Mouse (Mus musculus) brain, embryonic 14.5 days (tissue): ENCODE data around the gene Shank1.

Experiments
- CTCF ChIP-seq: fragments of 200-500 bp; IDR thresholded peaks from 2 replicates; pipeline ENCODE4 v1.5.1; 2012; ENCODE audit warnings: inconsistent platforms, mild to moderate bottlenecking, moderate library complexity, borderline replicate concordance; ENCODE audit not compliant: insufficient read depth, insufficient read length; ENCODE audit errors: extremely low read depth
- POLR2A ChIP-seq: fragments of 200-500 bp; IDR thresholded peaks from 2 replicates; pipeline ENCODE4 v1.6.1; 2012; ENCODE audit warnings: mild to moderate bottlenecking, inconsistent platforms, borderline replicate concordance; ENCODE audit not compliant: poor library complexity, insufficient read depth, insufficient read length, severe bottlenecking; ENCODE audit errors: extremely low read depth

DNA sequence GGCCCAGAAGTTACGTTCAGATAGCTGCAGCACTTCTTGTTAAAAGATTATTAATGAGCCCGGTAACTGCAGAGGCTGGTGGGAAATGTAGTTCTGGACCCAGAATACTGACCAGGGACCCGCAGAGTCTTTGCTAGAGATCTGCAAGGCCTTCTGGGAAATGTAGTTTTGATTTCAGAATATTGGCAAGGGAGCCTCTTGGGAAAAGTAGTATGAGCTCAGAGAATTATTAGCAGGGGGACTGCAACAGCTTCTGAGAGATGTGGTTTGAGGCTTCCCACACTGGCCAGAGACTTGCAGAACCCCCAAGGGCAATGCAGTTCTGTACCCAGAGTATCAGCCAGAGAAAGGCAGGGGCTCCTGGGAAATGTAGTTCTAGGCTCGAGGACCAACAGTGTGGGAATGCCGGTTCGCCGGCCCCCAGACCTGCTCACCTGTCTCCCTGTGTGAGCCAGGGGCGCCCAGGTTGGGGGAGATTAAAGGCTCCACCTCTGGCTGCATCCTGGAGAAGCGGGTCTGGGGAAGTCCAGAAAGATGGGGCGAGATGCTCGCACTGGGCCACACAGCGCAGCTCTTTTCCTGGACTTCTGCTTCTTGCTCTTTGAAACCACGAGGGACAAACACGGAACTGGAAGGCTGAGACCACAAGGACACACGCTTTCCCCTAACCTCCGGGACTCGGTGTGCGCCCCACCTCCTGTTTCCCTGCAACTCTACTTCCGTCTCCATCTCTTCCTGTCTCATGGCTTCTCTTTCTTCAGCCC lies 64.0 kb downstream of the Shank1 start:
- TF ChIP-seq CTCF: no peak
- no peak for TF ChIP-seq POLR2A
